ENCODE assay signal across 18 mouse cellular contexts in the genomic region with DNA sequence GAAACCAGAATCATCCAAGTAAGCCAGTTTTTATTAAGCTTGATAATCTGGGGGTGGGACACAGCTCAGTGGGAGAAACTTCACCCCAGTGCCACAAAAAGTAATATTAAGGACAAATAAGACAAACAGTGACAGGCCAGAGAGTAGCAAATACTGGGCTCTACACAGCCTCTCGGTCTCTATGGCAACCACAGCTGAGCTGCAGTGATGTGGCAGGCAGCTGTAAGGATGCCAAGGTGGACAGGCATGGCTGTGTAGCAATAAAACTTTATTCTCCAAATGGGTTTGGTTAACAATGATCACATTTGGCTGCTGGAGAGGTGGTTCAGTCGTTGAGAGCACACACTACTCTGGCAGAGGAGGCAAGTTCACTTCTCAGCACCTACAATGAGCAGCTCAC.
DNase-seq lines count a peak whose midpoint lies in the region; ATAC-seq lines count a peak whose summit lies in the region.
"Had no signal": no experiment of that assay in that cellular context is flagged by ENCODE, and none has a peak within 500 bp of the region (broad histone marks: within the 10 kb centered on the region; RNA-seq: fewer than 3 reads in every experiment).

No protein-coding gene starts in this region.

- peak; percentile 36 to 60 for DNase-seq in cerebellum, postnatal 14 days
- DNase-seq in cerebellum, adult 18-20 months, result no peak
- DNase-seq in layer of hippocampus, postnatal 10 days (ENCODE audit: low spot score in 2 of 2), result peak; percentile 37
- no peak for DNase-seq in layer of hippocampus, postnatal 14 days (ENCODE audit: low spot score in 2 of 2)
- DNase-seq in 3T3-L1 (ENCODE audit: low read depth, low spot score), result peak; percentile 37
- DNase-seq in right cerebral cortex, adult 2 months (ENCODE audit: low spot score in 2 of 2), result no peak
- DNase-seq: cerebellum, adult 2 months; gastrocnemius, adult 2 months; heart, adult 18-20 months; liver, postnatal 0 days; lung, postnatal 4 days; thymus, adult 18-20 months had no signal

- no peaks in the 10 kb centered on the region for H3K36me3 ChIP-seq in hindbrain, embryonic 15.5 days
- H3K36me3 ChIP-seq: kidney, embryonic 15.5 days; limb, embryonic 15.5 days had no signal

- H3K4me2 ChIP-seq in hindbrain, embryonic 15.5 days, result no peak overlapping the region
- H3K4me2 ChIP-seq: kidney, embryonic 15.5 days; limb, embryonic 15.5 days had no signal

- H3K27me3 ChIP-seq in hindbrain, embryonic 15.5 days, result no peaks in the 10 kb centered on the region
- H3K27me3 ChIP-seq: kidney, embryonic 15.5 days; limb, embryonic 15.5 days; Patski had no signal

- no peaks in the 10 kb centered on the region for H3K4me1 ChIP-seq in hindbrain, embryonic 15.5 days (replicated peaks)
- H3K4me1 ChIP-seq: limb, embryonic 15.5 days had no signal

- H3K9me3 ChIP-seq in hindbrain, embryonic 15.5 days, result no peaks in the 10 kb centered on the region
- H3K9me3 ChIP-seq: kidney, embryonic 15.5 days; limb, embryonic 15.5 days had no signal

- ATAC-seq in hindbrain, embryonic 15.5 days (ENCODE audit: low FRiP score, low read depth), result 0 out of 2 replicates have a peak, but pooled peaks have one; percentile 54
- ATAC-seq in megakaryocyte, adult 5-6 weeks (ENCODE audit: poor library complexity, severe bottlenecking), result no peak
- ATAC-seq: inflammation-experienced regulatory T-cells, adult 6 months; liver, postnatal 0 days; Patski had no signal

- no peak overlapping the region for H3K9ac ChIP-seq in hindbrain, embryonic 15.5 days
- H3K9ac ChIP-seq: kidney, embryonic 15.5 days; limb, embryonic 15.5 days; liver, postnatal 0 days had no signal

- H3K4me3 ChIP-seq in hindbrain, embryonic 15.5 days, result no peak overlapping the region
- H3K4me3 ChIP-seq: gastrocnemius, adult 2 months; kidney, embryonic 15.5 days; limb, embryonic 15.5 days had no signal

- H3K27ac ChIP-seq in hindbrain, embryonic 15.5 days (replicated peaks), result no peak overlapping the region
- H3K27ac ChIP-seq: gastrocnemius, adult 2 months; kidney, embryonic 15.5 days; limb, embryonic 15.5 days had no signal

- WGBS in hindbrain, embryonic 15.5 days, result 44% methylated on average over 2 of the region's 2 CpGs

Comparison
In these comparisons a context has a peak if more than half of its experiments do, and no peak if none do; other contexts are left out.
1. DNase-seq: peak in cerebellum, postnatal 14 days (2 of 2), layer of hippocampus, postnatal 10 days (2 of 2) and 3T3-L1 (single experiment); none in cerebellum, adult 18-20 months (0 of 2), layer of hippocampus, postnatal 14 days (0 of 2) and right cerebral cortex, adult 2 months (0 of 2).